Mouse (Mus musculus) spleen, adult 2 months (tissue): Measurements from ENCODE around the gene Fgr. TPM values are rescaled to one million over a fixed set of nuclear protein-coding genes. Genes with fewer than 3 reads are reported as not detected.

Source experiments
- DNase-seq, 2 experiments: peaks; one replicate each; pipeline versions ENCODE4 v3.0.0 to v3.0.0-alpha.2; 2012 to 2021; ENCODE audit warnings: low spot score in 2 of 2, low read depth in 1 of 2
- H3K27ac ChIP-seq: fragments of 200-500 bp; 2 replicates; pipeline ENCODE4 v1.5.1; 2012; ENCODE audit warnings: low read length, inconsistent platforms; ENCODE audit not compliant: insufficient read depth
- H3K27me3 ChIP-seq: fragments of 200-500 bp; 2 replicates; pipeline ENCODE4 v1.6.1; 2012; ENCODE audit warnings: mild to moderate bottlenecking, moderate library complexity, low read length, inconsistent platforms; ENCODE audit not compliant: control insufficient read depth, insufficient read depth
- H3K36me3 ChIP-seq: fragments of 200-500 bp; 2 replicates; pipeline ENCODE4 v1.6.1; 2012; ENCODE audit warnings: mild to moderate bottlenecking, low read length, inconsistent platforms; ENCODE audit not compliant: control insufficient read depth, insufficient read depth
- H3K4me1 ChIP-seq: fragments of 200-500 bp; 2 replicates; pipeline ENCODE4 v1.6.1; 2011; ENCODE audit warnings: inconsistent platforms; ENCODE audit not compliant: control insufficient read depth, insufficient read depth, insufficient read length
- H3K4me3 ChIP-seq: fragments of 200-500 bp; 2 replicates; pipeline ENCODE4 v1.5.1; 2011; ENCODE audit warnings: mild to moderate bottlenecking, inconsistent platforms; ENCODE audit not compliant: insufficient read depth, insufficient read length; ENCODE audit errors: extremely low read depth
- CTCF ChIP-seq: fragments of 200-500 bp; IDR thresholded peaks from 2 replicates; pipeline ENCODE4 v1.5.1; 2011; ENCODE audit warnings: mild to moderate bottlenecking, inconsistent platforms; ENCODE audit not compliant: insufficient read depth, insufficient read length, insufficient replicate concordance; ENCODE audit errors: extremely low read depth
- POLR2A ChIP-seq: fragments of 200-500 bp; IDR thresholded peaks from 2 replicates; pipeline ENCODE4 v1.6.1; 2011; ENCODE audit warnings: low read depth, low read length, inconsistent platforms
- WGBS: fragments of 180-500 bp; shearing (Covaris S2); methylation state at CpG from one replicate; pipeline ENCODE4 v1.1.7; 2018; 5-methylcytosine and 5-hydroxymethylcytosine counted together
- polyA plus RNA-seq: library from polyadenylated mRNA; depleted of rRNA; stranded (reverse); fragments of >200 nt; gene quantifications from 2 replicates; pipeline ENCODE4 v1.2.3, GENCODE M21; 2012

The Fgr gene
- polyA plus RNA-seq, 1 experiment, result 37.5 TPM

GRCm38 (mm10) chr4:133042244-133042643, 68.3 kb downstream of the Fgr start:
- WGBS, result 80% methylated on average over 4 of the region's 4 CpGs
- DNase-seq, result no peak
- Histone ChIP-seq H3K27ac (no peak overlapping the region), H3K4me1 (peaks cover 10% of the 10 kb centered on the region), H3K36me3 (no peaks in the 10 kb centered on the region; the same call in 1 of the 2 replicates), H3K27me3 (peaks cover 13% of the 10 kb centered on the region), H3K4me3 (no peak overlapping the region)
- no peak for TF ChIP-seq POLR2A
- no peak for TF ChIP-seq CTCF

GRCm38 (mm10) chr4:133042651-133043635, 69.0 kb downstream of the Fgr start:
- Histone ChIP-seq H3K36me3 (no peaks in the 10 kb centered on the region), H3K4me3 (no peak overlapping the region), H3K27me3 (peaks cover 13% of the 10 kb centered on the region), H3K4me1 (peaks cover 10% of the 10 kb centered on the region), H3K27ac (no peak overlapping the region)
- no peak for TF ChIP-seq POLR2A
- no peak for TF ChIP-seq CTCF
- 73% methylated on average over 28 of the region's 28 CpGs for WGBS
- no peak for DNase-seq

GRCm38 (mm10) chr4:133043798-133044646, 70.1 kb downstream of the Fgr start:
- TF ChIP-seq CTCF (no peak), POLR2A (no peak)
- WGBS, result 81% methylated on average over 6 of the region's 6 CpGs
- Histone ChIP-seq H3K4me3 (no peak overlapping the region), H3K4me1 (peaks cover 6% of the 10 kb centered on the region), H3K36me3 (no peaks in the 10 kb centered on the region), H3K27me3 (peaks cover 5% of the 10 kb centered on the region), H3K27ac (no peak overlapping the region)
- no peak for DNase-seq

GRCm38 (mm10) chr4:133044647-133045094, 70.8 kb downstream of the Fgr start:
- 78% methylated on average over 6 of the region's 6 CpGs for WGBS
- DNase-seq, result no peak
- H3K27me3 ChIP-seq, result no peaks in the 10 kb centered on the region
- no peak overlapping the region for H3K4me3 ChIP-seq
- no peak overlapping the region for H3K27ac ChIP-seq
- TF ChIP-seq CTCF (no peak), POLR2A (no peak)
- no peaks in the 10 kb centered on the region for H3K4me1 ChIP-seq
- no peaks in the 10 kb centered on the region for H3K36me3 ChIP-seq

GRCm38 (mm10) chr4:133045771-133046474, 72.0 kb downstream of the Fgr start:
- 81% methylated on average over 11 of the region's 11 CpGs for WGBS
- DNase-seq, result no peak
- no peak overlapping the region for H3K27ac ChIP-seq

GRCm38 (mm10) chr4:133046691-133047352, 72.9 kb downstream of the Fgr start:
- Histone ChIP-seq H3K36me3 (no peaks in the 10 kb centered on the region), H3K4me3 (no peak overlapping the region), H3K4me1 (peaks cover 19% of the 10 kb centered on the region), H3K27me3 (no peaks in the 10 kb centered on the region), H3K27ac (no peak overlapping the region)
- no peak for DNase-seq
- no peak for TF ChIP-seq CTCF
- TF ChIP-seq POLR2A, result no peak
- WGBS, result 81% methylated on average over 12 of the region's 12 CpGs

More at GRCm38 (mm10) chr4:133045771-133046474, 72.0 kb downstream of the Fgr start:
- Histone ChIP-seq H3K36me3 (no peaks in the 10 kb centered on the region), H3K27me3 (no peaks in the 10 kb centered on the region), H3K4me3 (no peak overlapping the region), H3K4me1 (peaks cover 10% of the 10 kb centered on the region; the same call in 1 of the 2 replicates)
- TF ChIP-seq CTCF (no peak), POLR2A (no peak)
